Mouse (Mus musculus) olfactory bulb, adult 2 months (tissue): ENCODE measurements at regions not wholly inside any gene's neighbourhood (a gene's known extent, or its start where the extent isn't known, plus 50 kb on each side); places are given as distances from the start of the nearest gene placed in this dataset.

Experiments used
- H3K27ac ChIP-seq: fragments of 200-500 bp; 2 replicates; pipeline ENCODE4 v1.5.1; 2012; ENCODE audit warnings: low read depth, low read length; ENCODE audit not compliant: insufficient read depth
- H3K4me1 ChIP-seq: fragments of 200-500 bp; 2 replicates; pipeline ENCODE4 v1.6.1; 2012; ENCODE audit warnings: low read length; ENCODE audit not compliant: control insufficient read depth, insufficient read depth
- H3K4me3 ChIP-seq: fragments of 200-500 bp; 2 replicates; pipeline ENCODE4 v1.5.1; 2012; ENCODE audit warnings: mild to moderate bottlenecking, low read depth, low read length, moderate library complexity; ENCODE audit not compliant: insufficient read depth
- CTCF ChIP-seq: fragments of 200-500 bp; IDR thresholded peaks from 2 replicates; pipeline ENCODE4 v1.5.1; 2012; ENCODE audit warnings: low read depth, mild to moderate bottlenecking, low read length, moderate library complexity; ENCODE audit not compliant: insufficient read depth
- POLR2A ChIP-seq: fragments of 200-500 bp; IDR thresholded peaks from 2 replicates; pipeline ENCODE4 v1.6.1; 2012; ENCODE audit warnings: mild to moderate bottlenecking, low read depth, low read length, moderate library complexity; ENCODE audit not compliant: insufficient read depth
- WGBS: fragments of 180-500 bp; shearing (Covaris S2); methylation state at CpG from one replicate; pipeline ENCODE4 v1.1.7; 2018; 5-methylcytosine and 5-hydroxymethylcytosine counted together

DNA sequence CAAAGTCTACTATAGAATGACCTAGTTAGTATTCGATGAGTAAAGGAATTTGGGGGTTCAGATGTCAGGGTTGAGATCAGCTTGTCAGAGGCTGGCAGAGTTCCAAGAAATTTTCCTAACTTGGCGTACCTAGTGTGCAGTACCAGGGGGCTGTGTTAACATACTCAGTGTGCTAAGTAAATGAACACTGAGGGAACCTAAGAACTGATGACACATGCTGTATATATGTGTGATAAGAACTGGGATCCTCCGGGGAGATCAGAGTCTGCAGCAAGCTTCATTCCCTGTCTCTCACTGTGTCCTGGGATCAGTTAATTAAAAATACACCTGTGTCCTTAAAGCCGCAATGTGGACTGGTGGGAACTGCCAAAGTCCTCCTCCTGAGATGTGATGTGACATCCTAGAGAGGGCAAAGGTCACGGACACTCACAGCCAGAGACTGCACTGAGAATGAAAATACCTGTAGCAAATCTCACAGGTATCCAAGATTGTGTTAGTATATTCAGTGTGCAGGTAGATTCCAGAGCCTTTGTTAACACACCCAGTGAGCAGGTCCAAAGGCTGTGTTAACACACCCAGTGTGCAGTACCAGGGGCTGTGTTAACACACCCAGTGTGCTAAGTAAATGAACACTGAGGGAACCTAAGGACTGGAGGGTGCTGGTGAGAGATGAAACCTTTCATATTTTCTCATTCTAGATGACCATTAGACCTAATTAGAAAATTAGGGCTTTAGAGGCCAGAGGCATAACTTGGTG is 69.1 kb upstream of the Fhl2 start:
- H3K4me3 ChIP-seq = no peak overlapping the region
- TF ChIP-seq CTCF (no peak), POLR2A (no peak)
- 81% methylated on average over 5 of the region's 5 CpGs for WGBS
- H3K4me1 ChIP-seq = no peaks in the 10 kb centered on the region; the same call in 1 of the 2 replicates
- no peak overlapping the region for H3K27ac ChIP-seq

DNA sequence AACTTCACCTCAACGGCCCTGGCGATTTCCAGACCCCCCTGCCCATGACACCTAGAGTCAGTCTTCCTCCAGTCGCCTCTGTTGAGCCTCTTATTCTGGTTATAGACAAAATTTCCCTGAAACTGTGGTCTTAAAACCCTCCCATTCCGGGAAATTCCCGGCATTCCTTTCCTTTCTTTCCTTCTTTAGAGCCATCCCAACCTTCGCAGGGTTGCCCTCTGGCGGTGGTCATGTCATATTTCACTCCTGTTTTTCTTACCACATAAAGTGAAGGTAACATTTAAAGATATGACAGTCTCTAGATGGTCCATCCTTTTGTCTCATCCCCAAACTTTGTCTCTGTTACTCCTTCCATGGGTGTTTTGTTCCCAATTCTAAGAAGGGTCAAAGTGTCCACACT is 72.9 kb upstream of the Fhl2 start:
- WGBS = 42% methylated on average over 7 of the region's 7 CpGs
- TF ChIP-seq POLR2A = no peak
- no peak for TF ChIP-seq CTCF
- Histone ChIP-seq H3K4me1 (no peaks in the 10 kb centered on the region), H3K4me3 (no peak overlapping the region), H3K27ac (no peak overlapping the region)

DNA sequence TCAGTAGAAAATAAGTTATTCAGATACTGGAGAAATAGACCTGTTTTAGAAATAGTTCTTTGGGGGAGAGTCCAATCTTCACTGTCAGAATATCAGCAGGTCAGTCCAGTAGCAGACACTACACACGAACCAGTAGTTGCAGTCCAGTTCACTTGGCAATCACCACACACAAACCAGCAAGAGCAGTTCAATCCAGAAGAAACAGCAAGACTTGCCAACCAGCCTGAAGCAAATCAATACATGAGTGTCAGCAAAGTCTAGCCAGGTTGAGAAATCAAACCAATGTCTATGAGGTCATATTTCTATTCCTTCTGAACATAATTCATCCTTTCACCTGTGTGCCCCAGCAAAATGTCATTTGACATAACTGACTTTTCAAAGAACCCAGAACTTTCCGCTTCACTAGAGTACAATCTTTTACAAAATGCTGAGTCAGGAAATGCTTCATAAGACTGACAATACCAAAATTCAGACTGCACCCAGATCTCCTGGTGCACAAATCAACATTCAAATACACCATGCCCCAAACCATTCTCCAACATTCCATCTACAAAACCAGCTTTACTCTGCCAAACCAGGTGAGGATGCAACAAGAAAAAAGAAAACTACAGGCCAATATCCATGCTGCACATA is 76.6 kb upstream of the Fhl2 start:
- TF ChIP-seq POLR2A (no peak), CTCF (no peak)
- 86% methylated on average over 2 of the region's 2 CpGs for WGBS
- no peak overlapping the region for H3K4me3 ChIP-seq
- no peaks in the 10 kb centered on the region for H3K4me1 ChIP-seq
- no peak overlapping the region for H3K27ac ChIP-seq

- H3K4me3 ChIP-seq = no peak overlapping the region
- no peak overlapping the region for H3K27ac ChIP-seq
- 92% methylated on average over 8 of the region's 8 CpGs for WGBS
- H3K4me1 ChIP-seq = no peaks in the 10 kb centered on the region
- TF ChIP-seq POLR2A = no peak
- TF ChIP-seq CTCF = no peak
These were observed 95.0 kb upstream of the Fhl2 start for GRCm38 (mm10) chr1:43291736-43292135.

DNA sequence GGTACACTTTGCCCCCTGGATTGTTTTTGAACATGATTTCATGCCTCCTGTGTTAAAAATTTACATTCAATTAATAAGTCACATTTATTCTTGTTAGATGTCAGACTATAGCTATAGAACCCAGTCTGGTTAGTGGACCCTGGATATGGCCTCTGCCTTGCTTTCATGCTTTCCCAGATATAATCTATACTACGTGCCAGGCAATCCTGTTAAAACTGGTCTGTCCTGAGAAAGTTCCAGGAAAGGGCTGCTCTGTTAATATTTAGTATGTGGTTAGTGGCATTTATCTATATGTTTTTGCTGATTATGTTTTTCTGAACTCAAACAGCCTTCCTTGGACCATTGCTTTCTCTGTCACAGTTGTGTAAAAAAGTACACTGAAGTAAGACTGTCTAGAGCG is 95.8 kb upstream of the Fhl2 start:
- 97% methylated on average over 2 of the region's 2 CpGs for WGBS
- H3K4me1 ChIP-seq = no peaks in the 10 kb centered on the region
- TF ChIP-seq POLR2A (no peak), CTCF (no peak)
- H3K27ac ChIP-seq = no peak overlapping the region
- H3K4me3 ChIP-seq = no peak overlapping the region

DNA sequence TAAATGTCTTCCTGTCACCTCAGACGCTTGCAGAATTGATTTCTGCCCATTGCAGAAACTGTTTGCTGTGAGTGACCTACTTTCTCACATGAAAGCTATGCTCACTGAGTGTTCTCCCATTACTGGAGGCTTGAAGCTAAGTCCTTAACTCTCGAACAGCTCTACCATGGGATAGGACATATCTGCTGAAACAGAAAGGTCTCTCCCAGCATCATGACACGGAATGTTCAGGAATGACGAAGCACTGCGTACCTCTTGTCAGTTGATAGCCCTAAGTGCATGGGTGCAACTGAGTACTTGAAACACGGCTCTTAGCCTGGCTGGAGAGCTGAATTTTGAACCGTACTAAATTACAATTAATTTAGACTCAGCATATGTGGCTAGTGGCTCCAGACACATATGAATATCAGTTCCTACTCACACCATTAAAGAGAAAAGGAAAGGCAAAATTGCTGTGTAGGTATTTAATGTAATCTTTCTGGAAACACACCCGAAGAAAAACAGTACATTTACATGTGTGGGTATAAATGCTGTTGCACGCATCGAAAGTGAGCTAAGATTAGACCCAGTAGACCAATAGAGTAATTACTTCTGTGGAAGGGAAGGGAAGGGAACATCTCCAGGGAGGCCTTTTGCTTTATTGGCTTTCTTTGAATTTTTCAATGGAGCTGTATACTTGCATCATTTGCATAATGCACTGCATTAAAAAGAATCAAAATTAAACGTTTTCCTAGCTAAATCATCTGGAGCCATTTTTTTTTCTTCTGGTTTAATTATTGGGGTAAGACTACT is 97.6 kb upstream of the Fhl2 start:
- 67% methylated on average over 11 of the region's 11 CpGs for WGBS
- H3K4me1 ChIP-seq = no peaks in the 10 kb centered on the region

GRCm38 (mm10) chr1:43297579-43297978 is 100.8 kb upstream of the Fhl2 start:
- no peak overlapping the region for H3K27ac ChIP-seq
- TF ChIP-seq CTCF (no peak), POLR2A (no peak)
- H3K4me1 ChIP-seq = peaks cover 7% of the 10 kb centered on the region
- 98% methylated on average over 2 of the region's 2 CpGs for WGBS
- H3K4me3 ChIP-seq = no peak overlapping the region

More for the DNA sequence above, 97.6 kb upstream of the Fhl2 start:
- Histone ChIP-seq H3K4me3 (no peak overlapping the region), H3K27ac (no peak overlapping the region)
- no peak for TF ChIP-seq POLR2A

DNA sequence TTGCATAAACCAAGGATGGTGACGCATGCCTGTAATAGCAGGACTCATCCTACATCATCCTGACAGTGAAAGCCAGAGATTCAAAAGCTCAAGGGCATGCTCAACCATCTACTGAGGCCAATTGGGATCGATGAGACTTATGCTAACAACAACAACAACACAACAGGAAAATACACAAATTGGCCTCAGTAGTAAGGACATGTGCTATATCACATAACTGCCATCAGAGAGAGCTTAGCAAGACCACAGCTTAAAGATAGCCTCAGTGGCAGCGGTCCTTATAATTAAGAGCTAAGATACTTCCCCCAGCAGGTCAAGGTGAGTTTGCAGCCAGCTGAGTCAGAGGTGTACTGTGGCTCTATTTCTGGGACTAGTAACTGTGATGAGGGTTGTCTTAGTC is 102.0 kb upstream of the Fhl2 start:
- 91% methylated on average over 3 of the region's 3 CpGs for WGBS
- TF ChIP-seq CTCF (no peak), POLR2A (no peak)
- Histone ChIP-seq H3K4me3 (no peak overlapping the region), H3K27ac (no peak overlapping the region), H3K4me1 (peaks cover 8% of the 10 kb centered on the region)
